ENCODE assay signal across 18 mouse cellular contexts in genomic region chr17:28591476-28591875, GRCm38 (mm10). TPM values are rescaled to one million over a fixed set of nuclear protein-coding genes. Genes with fewer than 3 reads are reported as not detected.
DNase-seq lines count a peak whose midpoint lies in the region; TF ChIP-seq lines count a peak whose summit lies in the region.
"Had no signal": no experiment of that assay in that cellular context is flagged by ENCODE, and none has a peak within 500 bp of the region (broad histone marks: within the 10 kb centered on the region; RNA-seq: fewer than 3 reads in every experiment).

No protein-coding gene starts in this region.

- WGBS in heart, adult 2 months, result 38% methylated on average over 5 of the region's 5 CpGs
- 80% methylated on average over 5 of the region's 5 CpGs for WGBS in heart, embryonic 10.5 days

- peak; percentile 58 to 74 for DNase-seq in heart, adult 2 months
- DNase-seq in heart, embryonic 10.5 days (ENCODE audit: low spot score), result no peak
- DNase-seq in MEL (ENCODE audit: low read depth, low spot score), result peak; percentile 86
- DNase-seq in heart, adult 8-10 months (ENCODE audit: low spot score), result peak; percentile 56
- peak; percentile 75 for DNase-seq in heart, postnatal 4 days
- DNase-seq in B cell, adult 2 months, result no peak
- DNase-seq in retina, postnatal 1 day, result no peak
- no peak for DNase-seq in frontal cortex, postnatal 36 days (ENCODE audit: low spot score in 2 of 2)
- DNase-seq: cerebellum, adult 11 months; lung, adult 18-20 months; right cerebral cortex, postnatal 4 days had no signal

- H3K27me3 ChIP-seq in heart, adult 2 months (ENCODE audit: control insufficient read depth, insufficient read depth, low read length), result no peaks in the 10 kb centered on the region
- no peaks in the 10 kb centered on the region for H3K27me3 ChIP-seq in heart, embryonic 10.5 days (ENCODE audit: insufficient read depth, poor library complexity, severe bottlenecking)
- H3K27me3 ChIP-seq in MEL (ENCODE audit: control insufficient read depth in 1 of 2, insufficient read depth in 2 of 2, low read length in 2 of 2), result no peaks in the 10 kb centered on the region

- TF ChIP-seq RAD21 in MEL (IDR thresholded peaks at IDR 0.05; ENCODE audit: low read depth, low read length), result no peak

- H3K9ac ChIP-seq in heart, adult 2 months (ENCODE audit: low read depth, low read length), result no peak overlapping the region
- H3K9ac ChIP-seq in MEL (ENCODE audit: control insufficient read depth, low read depth, low read length, poor library complexity, severe bottlenecking), result no peak overlapping the region

- no peak overlapping the region for H3K4me3 ChIP-seq in heart, adult 2 months
- H3K4me3 ChIP-seq in heart, embryonic 10.5 days, result no peak overlapping the region
- no peak overlapping the region for H3K4me3 ChIP-seq in MEL (ENCODE audit: control insufficient read depth in 1 of 2, insufficient read depth in 1 of 2, low read depth in 2 of 2, low read length in 2 of 2)
- H3K4me3 ChIP-seq: erythroblast, embryonic 14.5 days; limb, embryonic 10.5 days had no signal

- intact Hi-C loops in heart, adult 2 months (cut with DNase I), result no loop called here

- peaks cover 5% of the 10 kb centered on the region for H3K4me1 ChIP-seq in heart, adult 2 months (ENCODE audit: control insufficient read depth, insufficient read depth, low read length)
- no peaks in the 10 kb centered on the region for H3K4me1 ChIP-seq in heart, embryonic 10.5 days
- peaks cover 30 to 34% of the 10 kb centered on the region in 2 experiments for H3K4me1 ChIP-seq in MEL (ENCODE audit: control insufficient read depth in 1 of 2, insufficient read depth in 2 of 2, low read length in 2 of 2)
- H3K4me1 ChIP-seq: limb, embryonic 10.5 days had no signal

- TF ChIP-seq EP300 in heart, adult 2 months (IDR thresholded peaks at IDR 0.05; ENCODE audit: insufficient read depth, low read depth, low read length), result 0 out of 2 replicates have a peak, but pooled peaks have one; percentile 45
- TF ChIP-seq EP300 in MEL (IDR thresholded peaks at IDR 0.05; ENCODE audit: low read depth in 1 of 2, low read length in 2 of 2), result peak; percentile 93 to 95

- peaks cover 5% of the 10 kb centered on the region; the same call in 1 of the 2 replicates for H3K36me3 ChIP-seq in heart, adult 2 months (ENCODE audit: control insufficient read depth, insufficient read depth, low read length)
- peaks cover 89% of the 10 kb centered on the region for H3K36me3 ChIP-seq in heart, embryonic 10.5 days
- H3K36me3 ChIP-seq in MEL (ENCODE audit: control insufficient read depth in 1 of 2, insufficient read depth in 2 of 2, low read length in 2 of 2), result peaks cover 29 to 53% of the 10 kb centered on the region in 2 experiments

- H3K27ac ChIP-seq in heart, adult 2 months, result peak overlapping the region; percentile 64
- H3K27ac ChIP-seq in heart, embryonic 10.5 days, result no peak overlapping the region
- peak overlapping the region; percentile 56 for H3K27ac ChIP-seq in MEL (ENCODE audit: control insufficient read depth, low read depth, low read length)
- H3K27ac ChIP-seq: limb, embryonic 10.5 days had no signal

- no peak for TF ChIP-seq POLR2A in heart, adult 2 months (IDR thresholded peaks at IDR 0.05; ENCODE audit: insufficient read depth, low read depth, low read length)
- TF ChIP-seq POLR2A in MEL (IDR thresholded peaks at IDR 0.05; ENCODE audit: control insufficient read depth in 1 of 2, insufficient read depth in 1 of 2, low read depth in 1 of 2, low read length in 2 of 2, poor library complexity in 1 of 2), result no peak

- TF ChIP-seq CTCF in heart, adult 2 months (IDR thresholded peaks at IDR 0.05), result no peak
- TF ChIP-seq CTCF in MEL (IDR thresholded peaks at IDR 0.05 in 2 of 3, conservative IDR thresholded peaks at IDR 0.05 in 1 of 3; ENCODE audit: control insufficient read depth in 1 of 3, insufficient read depth in 1 of 3, low read depth in 2 of 3, low read length in 3 of 3, poor library complexity in 1 of 3, severe bottlenecking in 1 of 3), result no peak

- H3K79me2 ChIP-seq in heart, adult 2 months (replicated peaks; ENCODE audit: control insufficient read depth, insufficient read depth, low read length), result no peaks in the 10 kb centered on the region
- no peaks in the 10 kb centered on the region for H3K79me2 ChIP-seq in MEL (ENCODE audit: control insufficient read depth, insufficient read depth, low read length, poor library complexity)

- H3K9me3 ChIP-seq in heart, embryonic 10.5 days, result no peaks in the 10 kb centered on the region
- no peaks in the 10 kb centered on the region for H3K9me3 ChIP-seq in MEL (replicated peaks; ENCODE audit: insufficient read depth, low read length)
- H3K9me3 ChIP-seq: limb, embryonic 10.5 days had no signal

TF ChIP-seq in MEL, 35 proteins besides CTCF, POLR2A, EP300 and RAD21 (continues in another document):
- TF ChIP-seq MEF2A (IDR thresholded peaks at IDR 0.05; ENCODE audit: extremely low read depth, insufficient replicate concordance, low read depth, low read length, poor library complexity, severe bottlenecking) (0 out of 2 replicates have a peak, but pooled peaks have one; percentile 32), RCOR1 (IDR thresholded peaks at IDR 0.05; ENCODE audit: low read depth, low read length) (peak; percentile 79; the same call in 1 of the 2 replicates), SIN3A (IDR thresholded peaks at IDR 0.05; ENCODE audit: low read length) (peak; percentile 63), MXI1 (IDR thresholded peaks at IDR 0.05; ENCODE audit: low read depth, low read length) (peak; percentile 78), MAX (IDR thresholded peaks at IDR 0.05; ENCODE audit: low read length) (no peak), CHD1 (IDR thresholded peaks at IDR 0.05; ENCODE audit: low read depth, low read length) (no peak), TAL1 (IDR thresholded peaks at IDR 0.05; ENCODE audit: low read length) (peak; percentile 86), MYC (IDR thresholded peaks at IDR 0.05; ENCODE audit: low read depth, low read length) (no peak), MYB (IDR thresholded peaks at IDR 0.05; ENCODE audit: low read depth, low read length) (peak; percentile 60), E2F4 (IDR thresholded peaks at IDR 0.05; ENCODE audit: borderline replicate concordance, low read depth, low read length) (no peak), JUND (IDR thresholded peaks at IDR 0.05; ENCODE audit: low read depth, low read length) (no peak), ETS1 (IDR thresholded peaks at IDR 0.05; ENCODE audit: low read depth, low read length) (peak; percentile 92), USF1 (IDR thresholded peaks at IDR 0.05; ENCODE audit: low read depth, low read length) (peak; percentile 26; the same call in 1 of the 2 replicates), USF2 (IDR thresholded peaks at IDR 0.05; ENCODE audit: borderline replicate concordance in 1 of 2, insufficient read depth in 1 of 2, low read depth in 1 of 2, low read length in 2 of 2) (no peak), MAZ (IDR thresholded peaks at IDR 0.05; ENCODE audit: low read depth, low read length) (no peak), GABPA (IDR thresholded peaks at IDR 0.05; ENCODE audit: low read depth, low read length) (no peak), NRF1 (IDR thresholded peaks at IDR 0.05; ENCODE audit: insufficient read depth, low read depth, low read length, poor library complexity, severe bottlenecking) (no peak), CHD2 (IDR thresholded peaks at IDR 0.05; ENCODE audit: low read length) (no peak), GATA1 (IDR thresholded peaks at IDR 0.05; ENCODE audit: low read depth, low read length) (peak; percentile 94), KAT2A (conservative IDR thresholded peaks at IDR 0.05; ENCODE audit: low read depth, low read length) (no peak), ZNF384 (IDR thresholded peaks at IDR 0.05; ENCODE audit: low read depth, low read length) (no peak), POLR2AphosphoS2 (IDR thresholded peaks at IDR 0.05; ENCODE audit: low read length) (peak; percentile 73; the same call in 1 of the 2 replicates), ZC3H11A (IDR thresholded peaks at IDR 0.05; ENCODE audit: low read depth, low read length) (no peak), MAFK (IDR thresholded peaks at IDR 0.05; ENCODE audit: borderline replicate concordance, low read depth, low read length) (no peak)

RNA-seq across cellular contexts. Expression of gene Lhfpl5, which starts 16.0 kb away (rescaled TPM):
- not detected for total RNA-seq in heart, adult 2 months (2021)
- 0.18 and 0.20 TPM in 2 replicates for polyA plus RNA-seq in heart, adult 2 months (2012; rRNA removed)
- 0.25 and 0.41 TPM in 2 replicates for polyA plus RNA-seq in heart, embryonic 10.5 days (2016; fragmentation: Nextera tagmentation; extraction: Ambion mirVana)
- total RNA-seq in MEL (2012; rRNA removed), result not detected in 2 replicates
- under 1 TPM in 1 of 2 experiments, not detected in 1; 0.19 TPM for polyA plus RNA-seq in MEL (2012; ENCODE audit: insufficient read depth in 1 of 2, insufficient read length in 2 of 2, low read depth in 1 of 2, low replicate concordance in 2 of 2, missing spikeins in 1 of 2)
- not detected for total RNA-seq in heart, adult 8-10 months (2022)
- total RNA-seq in heart, postnatal 4 days (2021), result not detected
- polyA plus RNA-seq: erythroblast, embryonic 14.5 days; gonadal fat pad, adult 2 months had no signal

RNA-seq across cellular contexts. Expression of gene Clps, which starts 30.9 kb away (rescaled TPM):
- not detected for total RNA-seq in heart, adult 2 months (2021)
- 0.90 and 2.0 TPM in 2 replicates for polyA plus RNA-seq in heart, adult 2 months (2012; rRNA removed)
- polyA plus RNA-seq in heart, embryonic 10.5 days (2016; fragmentation: Nextera tagmentation; extraction: Ambion mirVana), result 0.46 TPM in 1 of 2 replicates, not detected in the other
- not detected in 2 replicates for total RNA-seq in MEL (2012; rRNA removed)
- polyA plus RNA-seq in MEL (2012; ENCODE audit: insufficient read depth in 1 of 2, insufficient read length in 2 of 2, low read depth in 1 of 2, low replicate concordance in 2 of 2, missing spikeins in 1 of 2), result not detected
- total RNA-seq in heart, adult 8-10 months (2022), result not detected
- total RNA-seq in heart, postnatal 4 days (2021), result not detected
- total RNA-seq: layer of hippocampus, postnatal 14 days had no signal
- polyA plus RNA-seq: C2C12; erythroblast, embryonic 14.5 days; kidney, embryonic 16.5 days; limb, embryonic 10.5 days had no signal

RNA-seq across cellular contexts. Expression of gene Srpk1, which starts 31.0 kb away (rescaled TPM):
- total RNA-seq in heart, adult 2 months (2021), result 10 to 100 TPM; 32.1 to 32.6 TPM
- polyA plus RNA-seq in heart, adult 2 months (2012; rRNA removed), result 11.9 and 19.6 TPM in 2 replicates
- 63.7 and 83.2 TPM in 2 replicates for polyA plus RNA-seq in heart, embryonic 10.5 days (2016; fragmentation: Nextera tagmentation; extraction: Ambion mirVana)
- 125 and 138 TPM in 2 replicates for total RNA-seq in MEL (2012; rRNA removed)
- polyA plus RNA-seq in MEL (2012; ENCODE audit: insufficient read depth in 1 of 2, insufficient read length in 2 of 2, low read depth in 1 of 2, low replicate concordance in 2 of 2, missing spikeins in 1 of 2), result 100 to 1,000 TPM; 119 to 211 TPM
- total RNA-seq in heart, adult 8-10 months (2022), result 10 to 100 TPM; 30.8 to 38.3 (median 35.2) TPM
- total RNA-seq in heart, postnatal 4 days (2021), result 10 to 100 TPM; 54.3 to 55.2 TPM

RNA-seq across cellular contexts. Expression of gene Clpsl2, which starts 42.3 kb away (rescaled TPM):
- not detected for total RNA-seq in heart, adult 2 months (2021)
- polyA plus RNA-seq in heart, adult 2 months (2012; rRNA removed), result not detected in 2 replicates
- not detected in 2 replicates for polyA plus RNA-seq in heart, embryonic 10.5 days (2016; fragmentation: Nextera tagmentation; extraction: Ambion mirVana)
- not detected in 2 replicates for total RNA-seq in MEL (2012; rRNA removed)
- not detected for polyA plus RNA-seq in MEL (2012; ENCODE audit: insufficient read depth in 1 of 2, insufficient read length in 2 of 2, low read depth in 1 of 2, low replicate concordance in 2 of 2, missing spikeins in 1 of 2)
- total RNA-seq in heart, adult 8-10 months (2022), result not detected
- total RNA-seq in heart, postnatal 4 days (2021), result not detected
- total RNA-seq: layer of hippocampus, postnatal 14 days had no signal
- polyA plus RNA-seq: C2C12; erythroblast, embryonic 14.5 days; intestine, embryonic 14.5 days; kidney, embryonic 16.5 days; limb, embryonic 10.5 days had no signal

Comparison
In these comparisons a context has a peak if more than half of its experiments do, and no peak if none do; other contexts are left out.
1. DNase-seq: peak in heart, adult 2 months (2 of 2), MEL (single experiment), heart, adult 8-10 months (single experiment) and heart, postnatal 4 days (single experiment); none in heart, embryonic 10.5 days (single experiment), B cell, adult 2 months (0 of 2), retina, postnatal 1 day (single experiment) and frontal cortex, postnatal 36 days (0 of 2).